Comparison of ENCODE assay signal across 9 mouse cellular contexts in the genomic region with DNA sequence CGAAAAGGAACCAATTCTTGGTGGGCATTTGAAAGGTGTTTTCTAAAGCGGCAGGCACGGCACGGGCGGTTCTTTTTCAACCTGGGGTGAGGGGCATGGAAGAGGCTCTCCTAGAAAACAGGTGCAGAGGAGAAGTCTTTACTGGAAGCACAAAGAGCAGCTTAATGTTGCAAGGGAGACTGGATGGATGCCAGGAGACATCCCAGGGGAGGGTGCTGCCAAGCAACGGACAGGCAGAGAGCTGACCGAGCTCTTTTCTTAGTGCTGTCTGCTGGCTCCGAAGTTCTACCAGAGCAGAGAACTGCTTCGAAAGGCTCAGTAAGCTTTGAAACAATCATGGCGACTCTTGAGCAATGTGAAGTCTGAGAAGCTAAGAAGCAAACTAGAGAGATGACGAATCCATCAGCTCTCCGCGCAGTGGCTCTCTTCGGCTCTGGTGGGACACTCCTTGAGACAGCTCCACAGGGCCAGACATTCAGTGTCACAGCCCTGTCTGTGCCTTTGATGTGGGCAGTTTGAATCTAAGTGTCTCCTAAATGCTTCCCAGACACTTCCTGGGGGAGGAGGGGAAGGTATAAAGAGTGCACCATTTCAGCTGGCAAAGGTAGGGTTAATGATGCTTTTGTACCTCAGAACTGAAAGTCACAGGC. TPM values are rescaled to one million over a fixed set of nuclear protein-coding genes. Genes with fewer than 3 reads are reported as not detected.
A peak's percentile ranks its signal among the peaks of the same experiment; 100 is the strongest.
DNase-seq lines count a peak whose midpoint lies in the region; ATAC-seq and TF ChIP-seq lines count a peak whose summit lies in the region.
"Had no signal": no experiment of that assay in that cellular context is flagged by ENCODE, and none has a peak within 500 bp of the region (broad histone marks: within the 10 kb centered on the region; RNA-seq: fewer than 3 reads in every experiment).

No protein-coding gene starts in this region.

- 0 out of 2 replicates have a peak overlapping the region, but pooled peaks have one; percentile 1 for H3K9ac ChIP-seq in limb, embryonic 12.5 days (replicated peaks)
- no peak overlapping the region for H3K9ac ChIP-seq in stomach, postnatal 0 days (ENCODE audit: low read length)

- no peak for ATAC-seq in limb, embryonic 12.5 days (ENCODE audit: insufficient number of reproducible peaks, insufficient read depth, low FRiP score, low TSS enrichment, low read depth)
- no peak; the same call in 1 of the 2 replicates for ATAC-seq in stomach, postnatal 0 days (ENCODE audit: low FRiP score, low TSS enrichment)
- ATAC-seq in megakaryocyte, adult 5-6 weeks (ENCODE audit: poor library complexity, severe bottlenecking) = no peak

- no peak for TF ChIP-seq CTCF in stomach, postnatal 0 days (IDR thresholded peaks at IDR 0.05; ENCODE audit: low read depth)

- H3K27ac ChIP-seq in limb, embryonic 12.5 days = peak overlapping the region; percentile 82
- H3K27ac ChIP-seq in limb, embryonic 10.5 days = no peak overlapping the region
- H3K27ac ChIP-seq in stomach, postnatal 0 days (replicated peaks) = peak overlapping the region; percentile 49; the same call in 1 of the 2 replicates

- H3K4me2 ChIP-seq in limb, embryonic 12.5 days = peak overlapping the region; percentile 18
- no peak overlapping the region for H3K4me2 ChIP-seq in stomach, postnatal 0 days (replicated peaks; ENCODE audit: low read depth)

- H3K4me1 ChIP-seq in limb, embryonic 12.5 days (replicated peaks) = peaks cover 29% of the 10 kb centered on the region
- H3K4me1 ChIP-seq in limb, embryonic 10.5 days = peaks cover 22% of the 10 kb centered on the region
- no peaks in the 10 kb centered on the region for H3K4me1 ChIP-seq in stomach, postnatal 0 days (replicated peaks; ENCODE audit: control insufficient read depth, insufficient read depth)

- no peak for TF ChIP-seq EP300 in stomach, postnatal 0 days (optimal IDR thresholded peaks at IDR 0.05)

- no peaks in the 10 kb centered on the region for H3K36me3 ChIP-seq in limb, embryonic 12.5 days
- no peaks in the 10 kb centered on the region for H3K36me3 ChIP-seq in limb, embryonic 10.5 days
- no peaks in the 10 kb centered on the region for H3K36me3 ChIP-seq in stomach, postnatal 0 days (ENCODE audit: control insufficient read depth, insufficient read depth, low read length)

- no peak for DNase-seq in limb, embryonic 10.5 days (ENCODE audit: low spot score)
- DNase-seq in cerebellum, postnatal 4 days (ENCODE audit: low spot score in 2 of 2) = peak; percentile 82 to 94
- DNase-seq in heart, adult 9 months (ENCODE audit: low spot score in 2 of 2) = peak; percentile 72 to 87
- DNase-seq in kidney, adult 9 months = peak; percentile 92
- DNase-seq in lung, postnatal 4 days = peak; percentile 63 to 78
- peak; percentile 55 for DNase-seq in stomach, postnatal 0 days (ENCODE audit: low spot score)

- no peaks in the 10 kb centered on the region for H3K27me3 ChIP-seq in limb, embryonic 12.5 days
- H3K27me3 ChIP-seq in limb, embryonic 10.5 days (ENCODE audit: low read depth, poor library complexity, severe bottlenecking) = no peaks in the 10 kb centered on the region
- H3K27me3 ChIP-seq in stomach, postnatal 0 days (ENCODE audit: control insufficient read depth, insufficient read depth, low read length) = no peaks in the 10 kb centered on the region

- H3K9me3 ChIP-seq in limb, embryonic 12.5 days = no peaks in the 10 kb centered on the region
- H3K9me3 ChIP-seq in limb, embryonic 10.5 days (replicated peaks) = no peaks in the 10 kb centered on the region
- H3K9me3 ChIP-seq in stomach, postnatal 0 days (ENCODE audit: control insufficient read depth, low read length) = no peaks in the 10 kb centered on the region

- WGBS in limb, embryonic 12.5 days = 57% methylated on average over 14 of the region's 14 CpGs
- 67% methylated on average over 14 of the region's 14 CpGs for WGBS in limb, embryonic 10.5 days
- WGBS in stomach, postnatal 0 days = 63% methylated on average over 14 of the region's 14 CpGs

- H3K4me3 ChIP-seq in limb, embryonic 12.5 days (replicated peaks) = no peak overlapping the region
- H3K4me3 ChIP-seq in limb, embryonic 10.5 days = no peak overlapping the region
- H3K4me3 ChIP-seq in stomach, postnatal 0 days (ENCODE audit: low read depth, low read length) = no peak overlapping the region

RNA-seq across cellular contexts. Expression of a gene that starts 24.4 kb away (rescaled TPM):
- polyA plus RNA-seq in limb, embryonic 12.5 days (2016; fragmentation: Nextera tagmentation; extraction: Ambion mirVana) = 1,314 and 1,328 TPM in 2 replicates
- polyA plus RNA-seq in limb, embryonic 10.5 days (2016; fragmentation: Nextera tagmentation; extraction: Ambion mirVana) = 1,294 and 1,475 TPM in 2 replicates
- 537 and 602 TPM in 2 replicates for polyA plus RNA-seq in stomach, postnatal 0 days (2015; fragmentation: Nextera tagmentation; extraction: Ambion mirVana)
- total RNA-seq in megakaryocyte, adult 5-6 weeks (2015) = 118 and 120 TPM in 2 replicates
- 64.2 and 66.5 TPM in 2 replicates for total RNA-seq in megakaryocyte, adult 5-6 weeks (2017)

RNA-seq across cellular contexts. Expression of a gene that starts 24.5 kb away (rescaled TPM):
- polyA plus RNA-seq in limb, embryonic 12.5 days (2016; fragmentation: Nextera tagmentation; extraction: Ambion mirVana) = not detected in 2 replicates
- not detected in 2 replicates for polyA plus RNA-seq in limb, embryonic 10.5 days (2016; fragmentation: Nextera tagmentation; extraction: Ambion mirVana)
- not detected in 2 replicates for polyA plus RNA-seq in stomach, postnatal 0 days (2015; fragmentation: Nextera tagmentation; extraction: Ambion mirVana)
- 0.25 and 0.64 TPM in 2 replicates for total RNA-seq in megakaryocyte, adult 5-6 weeks (2015)
- total RNA-seq in megakaryocyte, adult 5-6 weeks (2017) = not detected in 2 replicates
- total RNA-seq: liver, adult 2 months had no signal

RNA-seq across cellular contexts. Expression of a gene that starts 43.5 kb away (rescaled TPM):
- polyA plus RNA-seq in limb, embryonic 12.5 days (2016; fragmentation: Nextera tagmentation; extraction: Ambion mirVana) = 1,691 and 1,695 TPM in 2 replicates
- 2,301 and 2,452 TPM in 2 replicates for polyA plus RNA-seq in limb, embryonic 10.5 days (2016; fragmentation: Nextera tagmentation; extraction: Ambion mirVana)
- 470 and 552 TPM in 2 replicates for polyA plus RNA-seq in stomach, postnatal 0 days (2015; fragmentation: Nextera tagmentation; extraction: Ambion mirVana)
- 2,048 and 2,084 TPM in 2 replicates for total RNA-seq in megakaryocyte, adult 5-6 weeks (2015)
- 628 and 646 TPM in 2 replicates for total RNA-seq in megakaryocyte, adult 5-6 weeks (2017)

RNA-seq across cellular contexts. Expression of a gene that starts 51.8 kb away (rescaled TPM):
- 128 and 135 TPM in 2 replicates for polyA plus RNA-seq in limb, embryonic 12.5 days (2016; fragmentation: Nextera tagmentation; extraction: Ambion mirVana)
- 133 and 138 TPM in 2 replicates for polyA plus RNA-seq in limb, embryonic 10.5 days (2016; fragmentation: Nextera tagmentation; extraction: Ambion mirVana)
- polyA plus RNA-seq in stomach, postnatal 0 days (2015; fragmentation: Nextera tagmentation; extraction: Ambion mirVana) = 145 and 159 TPM in 2 replicates
- total RNA-seq in megakaryocyte, adult 5-6 weeks (2015) = 232 and 270 TPM in 2 replicates
- total RNA-seq in megakaryocyte, adult 5-6 weeks (2017) = 124 and 128 TPM in 2 replicates

RNA-seq across cellular contexts. Expression of a gene that starts 59.9 kb away (rescaled TPM):
- 23.4 and 24.1 TPM in 2 replicates for polyA plus RNA-seq in limb, embryonic 12.5 days (2016; fragmentation: Nextera tagmentation; extraction: Ambion mirVana)
- polyA plus RNA-seq in limb, embryonic 10.5 days (2016; fragmentation: Nextera tagmentation; extraction: Ambion mirVana) = 23.9 and 28.3 TPM in 2 replicates
- 7.7 and 9.4 TPM in 2 replicates for polyA plus RNA-seq in stomach, postnatal 0 days (2015; fragmentation: Nextera tagmentation; extraction: Ambion mirVana)
- 10.7 and 11.1 TPM in 2 replicates for total RNA-seq in megakaryocyte, adult 5-6 weeks (2015)
- total RNA-seq in megakaryocyte, adult 5-6 weeks (2017) = 11.1 and 28.8 TPM in 2 replicates
